Comparison of ENCODE assay signal across 13 mouse cellular contexts in genomic region chr3:118072363-118072762, GRCm38 (mm10).
"Had no signal": no experiment of that assay in that cellular context is flagged by ENCODE, and none has a peak within 500 bp of the region (broad histone marks: within the 10 kb centered on the region; RNA-seq: fewer than 3 reads in every experiment).

No protein-coding gene starts in this region.

- DNase-seq: gastrocnemius, adult 2 months; gastrocnemius, postnatal 10 days; gastrocnemius, postnatal 25 days; heart, adult 18-20 months; heart, postnatal 10 days; heart, postnatal 4 days; kidney, adult 18-20 months; kidney, adult 8-10 months; kidney, postnatal 10 days; kidney, postnatal 25 days; kidney, postnatal 4 days; liver; liver, embryonic 13.5 days had no signal
